Mouse (Mus musculus) midbrain, postnatal 0 days (tissue): ENCODE results near the gene Osm. TPM values are rescaled to one million over a fixed set of nuclear protein-coding genes. Genes with fewer than 3 reads are reported as not detected.

Experiments used
- ATAC-seq: fragments of 200-750 bp; cut with Nextera tagmentation; 2 replicates; pipeline ENCODE4 v1.8.0; 2017; ENCODE audit warnings: moderate number of reproducible peaks, mild to moderate bottlenecking, moderate TSS enrichment, moderate library complexity; ENCODE audit not compliant: low FRiP score
- DNase-seq: peaks from one replicate; pipeline ENCODE4 v3.0.0-alpha.2; 2015; ENCODE audit warnings: low spot score
- H3K27ac ChIP-seq: fragments of 300-500 bp; sonication (generic); 2 replicates; pipeline ENCODE4 v1.5.1; 2014; ENCODE audit warnings: low read depth, mild to moderate bottlenecking, low read length, mixed read lengths
- H3K27me3 ChIP-seq: fragments of 300-500 bp; sonication (generic); 2 replicates; pipeline ENCODE4 v1.6.1; 2014; ENCODE audit warnings: low read length, control low read depth, mixed read lengths; ENCODE audit not compliant: insufficient read depth
- H3K36me3 ChIP-seq: fragments of 300-500 bp; sonication (generic); 2 replicates; pipeline ENCODE4 v1.6.1; 2014; ENCODE audit warnings: low read length, control low read depth, mixed read lengths; ENCODE audit not compliant: insufficient read depth
- H3K4me1 ChIP-seq: fragments of 300-500 bp; sonication (generic); 2 replicates; pipeline ENCODE4 v1.6.1; 2014; ENCODE audit warnings: mild to moderate bottlenecking, control low read depth, antibody characterized with exemption, low read length, mixed read lengths; ENCODE audit not compliant: insufficient read depth
- H3K4me2 ChIP-seq: fragments of 300-500 bp; sonication (generic); 2 replicates; pipeline ENCODE4 v1.6.1; 2014; ENCODE audit warnings: low read depth, mild to moderate bottlenecking, low read length, mixed read lengths; ENCODE audit not compliant: poor library complexity, severe bottlenecking
- H3K4me3 ChIP-seq: fragments of 300-500 bp; sonication (generic); 2 replicates; pipeline ENCODE4 v1.5.1; 2014; ENCODE audit warnings: low read depth, mild to moderate bottlenecking, low read length, moderate library complexity
- H3K9ac ChIP-seq: fragments of 300-500 bp; sonication (generic); replicated peaks from 2 replicates; pipeline ENCODE4 v1.6.1; 2014; ENCODE audit warnings: mild to moderate bottlenecking, low read length, moderate library complexity, mixed read lengths; ENCODE audit not compliant: poor library complexity, severe bottlenecking
- H3K9me3 ChIP-seq: fragments of 300-500 bp; sonication (generic); 2 replicates; pipeline ENCODE4 v1.6.1; 2016; ENCODE audit warnings: low read length, control low read depth
- CTCF ChIP-seq: IDR thresholded peaks from 2 replicates; pipeline ENCODE4 v1.5.1; 2016; ENCODE audit warnings: antibody characterized with exemption, mild to moderate bottlenecking
- WGBS: fragments of 180-500 bp; shearing (Covaris S2); extraction: QIAGEN DNeasy Blood & Tissue Kit; methylation state at CpG from one replicate; pipeline ENCODE4 v1.1.7; 2014; 5-methylcytosine and 5-hydroxymethylcytosine counted together
- polyA plus RNA-seq: library from polyadenylated mRNA; unstranded; fragments of >200 nt; fragmentation: Nextera tagmentation; extraction: Ambion mirVana; gene quantifications from 2 replicates; pipeline ENCODE4 v1.2.1, GENCODE M21; 2015
- total RNA-seq: library from RNA; depleted of rRNA; stranded (reverse); fragments of >200 nt; gene quantifications from 2 replicates; pipeline ENCODE4 v1.2.3, GENCODE M21; 2014

The Osm gene
- total and polyA plus RNA-seq, 2 experiments from 2014 or later, result 0.14 to 0.16 TPM

GRCm38 (mm10) chr11:4192757-4193156, 43.5 kb upstream of the Osm start:
- H3K27ac ChIP-seq, result 0 out of 2 replicates have a peak overlapping the region, but pooled peaks have one; percentile 6
- no peaks in the 10 kb centered on the region for H3K27me3 ChIP-seq
- H3K4me2 ChIP-seq, result no peak overlapping the region
- H3K36me3 ChIP-seq, result no peaks in the 10 kb centered on the region
- H3K9ac ChIP-seq, result no peak overlapping the region
- no peak for TF ChIP-seq CTCF
- ATAC-seq (no peak), DNase-seq (peak; percentile 17)
- H3K4me3 ChIP-seq, result no peak overlapping the region
- peaks cover 9% of the 10 kb centered on the region; the same call in 1 of the 2 replicates for H3K4me1 ChIP-seq
- 83% methylated on average over 3 of the region's 3 CpGs for WGBS
- H3K9me3 ChIP-seq, result no peaks in the 10 kb centered on the region

GRCm38 (mm10) chr11:4193420-4193819, 42.8 kb upstream of the Osm start:
- Histone ChIP-seq H3K9me3 (no peaks in the 10 kb centered on the region), H3K36me3 (no peaks in the 10 kb centered on the region), H3K27ac (no peak overlapping the region), H3K27me3 (no peaks in the 10 kb centered on the region), H3K4me3 (no peak overlapping the region), H3K4me1 (peaks cover 5% of the 10 kb centered on the region; the same call in 1 of the 2 replicates), H3K4me2 (no peak overlapping the region), H3K9ac (no peak overlapping the region)
- TF ChIP-seq CTCF, result no peak
- DNase-seq, result no peak
- no peak for ATAC-seq

- DNase-seq (no peak), ATAC-seq (no peak)
- H3K9me3 ChIP-seq, result no peaks in the 10 kb centered on the region
- no peaks in the 10 kb centered on the region for H3K27me3 ChIP-seq
- H3K27ac ChIP-seq, result no peak overlapping the region
- H3K4me1 ChIP-seq, result peaks cover 5% of the 10 kb centered on the region; the same call in 1 of the 2 replicates
- no peak overlapping the region for H3K9ac ChIP-seq
- TF ChIP-seq CTCF, result no peak
- H3K36me3 ChIP-seq, result no peaks in the 10 kb centered on the region
- H3K4me3 ChIP-seq, result no peak overlapping the region
- no peak overlapping the region for H3K4me2 ChIP-seq
- 84% methylated on average over 3 of the region's 3 CpGs for WGBS
Observed at GRCm38 (mm10) chr11:4195597-4196031, 40.6 kb upstream of the Osm start.

GRCm38 (mm10) chr11:4196636-4197035, 39.6 kb upstream of the Osm start:
- Histone ChIP-seq H3K36me3 (no peaks in the 10 kb centered on the region), H3K4me2 (no peak overlapping the region), H3K27ac (no peak overlapping the region), H3K27me3 (no peaks in the 10 kb centered on the region), H3K4me1 (peaks cover 5% of the 10 kb centered on the region; the same call in 1 of the 2 replicates), H3K4me3 (no peak overlapping the region), H3K9ac (no peak overlapping the region), H3K9me3 (no peaks in the 10 kb centered on the region)
- 79% methylated on average over 8 of the region's 8 CpGs for WGBS
- no peak for DNase-seq
- no peak for ATAC-seq
- TF ChIP-seq CTCF, result no peak

GRCm38 (mm10) chr11:4197691-4198090, 38.5 kb upstream of the Osm start:
- H3K4me1 ChIP-seq, result peaks cover 5% of the 10 kb centered on the region; the same call in 1 of the 2 replicates
- WGBS, result 53% methylated on average over 1 of the region's 1 CpGs
- no peak for ATAC-seq
- no peaks in the 10 kb centered on the region for H3K9me3 ChIP-seq
- H3K27ac ChIP-seq, result no peak overlapping the region
- no peak overlapping the region for H3K9ac ChIP-seq
- DNase-seq, result no peak
- H3K27me3 ChIP-seq, result no peaks in the 10 kb centered on the region
- no peak overlapping the region for H3K4me2 ChIP-seq
- TF ChIP-seq CTCF, result no peak
- H3K4me3 ChIP-seq, result no peak overlapping the region
- H3K36me3 ChIP-seq, result no peaks in the 10 kb centered on the region

- Histone ChIP-seq H3K4me1 (no peaks in the 10 kb centered on the region), H3K27me3 (no peaks in the 10 kb centered on the region), H3K9ac (no peak overlapping the region), H3K4me3 (no peak overlapping the region), H3K4me2 (no peak overlapping the region), H3K36me3 (peaks cover 10% of the 10 kb centered on the region; the same call in 1 of the 2 replicates), H3K27ac (no peak overlapping the region), H3K9me3 (no peaks in the 10 kb centered on the region)
- TF ChIP-seq CTCF, result no peak
- ATAC-seq, result no peak
- no peak for DNase-seq
- WGBS, result 69% methylated on average over 11 of the region's 11 CpGs
Observed at GRCm38 (mm10) chr11:4201981-4202700, 34.1 kb upstream of the Osm start.
